Comparison of ENCODE assay signal across 18 mouse cellular contexts in the genomic region with DNA sequence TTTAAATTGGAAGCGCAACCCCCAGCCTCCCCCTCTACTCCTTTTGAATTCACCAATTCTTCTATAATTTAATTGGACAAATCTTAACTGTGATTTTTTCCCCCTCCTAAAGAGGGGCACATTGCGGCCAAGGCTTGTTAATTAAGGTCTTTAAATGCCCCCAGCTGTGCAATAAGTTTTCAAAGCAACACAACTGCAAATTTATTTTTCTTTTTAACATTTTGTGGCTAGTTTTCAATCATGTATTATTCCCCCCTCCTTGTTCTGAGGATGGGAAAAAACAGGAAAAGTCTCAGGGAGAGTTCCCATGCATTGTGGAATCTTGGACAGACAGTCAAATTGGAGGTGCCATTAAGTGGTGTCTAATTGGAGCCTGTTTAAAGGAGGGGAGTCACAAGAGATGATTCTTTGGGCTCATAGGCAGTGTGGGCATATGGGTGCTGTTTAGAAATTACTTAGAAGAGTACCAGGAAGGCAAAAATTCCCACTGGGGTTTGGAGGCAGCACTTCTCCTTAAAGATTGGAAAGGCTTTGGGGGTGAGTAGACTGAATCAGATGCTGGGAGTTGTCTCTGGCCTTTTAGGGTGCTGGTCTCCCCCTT.
"Had no signal": no experiment of that assay in that cellular context is flagged by ENCODE, and none has a peak within 500 bp of the region (broad histone marks: within the 10 kb centered on the region; RNA-seq: fewer than 3 reads in every experiment).

No protein-coding gene starts in this region.

- H3K4me3 ChIP-seq: kidney, embryonic 15.5 days; left cerebral cortex, adult 2 months; liver, embryonic 13.5 days; midbrain, embryonic 13.5 days; neural tube, embryonic 12.5 days; neural tube, embryonic 15.5 days had no signal

- H3K9ac ChIP-seq: kidney, embryonic 15.5 days; liver, embryonic 13.5 days; midbrain, embryonic 13.5 days; neural tube, embryonic 12.5 days; neural tube, embryonic 15.5 days had no signal

- DNase-seq: kidney, postnatal 10 days; kidney, postnatal 36 days; layer of hippocampus, postnatal 36 days; liver, embryonic 13.5 days; lung, adult 2 months; right cerebral cortex, adult 18-20 months; right cerebral cortex, postnatal 14 days; right cerebral cortex, postnatal 4 days; thymus, adult 2 months; thymus, postnatal 14 days; thymus, postnatal 4 days had no signal

- H3K4me2 ChIP-seq: kidney, embryonic 15.5 days; liver, embryonic 13.5 days; midbrain, embryonic 13.5 days; neural tube, embryonic 12.5 days; neural tube, embryonic 15.5 days had no signal

- H3K27ac ChIP-seq: kidney, embryonic 15.5 days; left cerebral cortex, adult 2 months; liver, embryonic 13.5 days; macrophage; midbrain, embryonic 13.5 days; neural tube, embryonic 12.5 days; neural tube, embryonic 15.5 days; stomach, postnatal 0 days had no signal

- ATAC-seq: midbrain, embryonic 13.5 days had no signal

- H3K4me1 ChIP-seq: liver, embryonic 13.5 days had no signal

- H3K9me3 ChIP-seq: kidney, embryonic 15.5 days; liver, embryonic 13.5 days; midbrain, embryonic 13.5 days; neural tube, embryonic 12.5 days; neural tube, embryonic 15.5 days had no signal

- H3K36me3 ChIP-seq: kidney, embryonic 15.5 days; liver, embryonic 13.5 days; midbrain, embryonic 13.5 days; neural tube, embryonic 12.5 days; neural tube, embryonic 15.5 days had no signal

- H3K27me3 ChIP-seq: kidney, embryonic 15.5 days; liver, embryonic 13.5 days; midbrain, embryonic 13.5 days; neural tube, embryonic 12.5 days; neural tube, embryonic 15.5 days had no signal
